Mouse (Mus musculus) thymus, adult 18-20 months (tissue): Measurements from ENCODE around the gene Lrrc3c.

Experiments
- DNase-seq, 2 experiments: peaks; one replicate each; pipeline ENCODE4 v3.0.0; 2022; ENCODE audit warnings: mixed read lengths in 2 of 2

Lrrc3c gene

DNA sequence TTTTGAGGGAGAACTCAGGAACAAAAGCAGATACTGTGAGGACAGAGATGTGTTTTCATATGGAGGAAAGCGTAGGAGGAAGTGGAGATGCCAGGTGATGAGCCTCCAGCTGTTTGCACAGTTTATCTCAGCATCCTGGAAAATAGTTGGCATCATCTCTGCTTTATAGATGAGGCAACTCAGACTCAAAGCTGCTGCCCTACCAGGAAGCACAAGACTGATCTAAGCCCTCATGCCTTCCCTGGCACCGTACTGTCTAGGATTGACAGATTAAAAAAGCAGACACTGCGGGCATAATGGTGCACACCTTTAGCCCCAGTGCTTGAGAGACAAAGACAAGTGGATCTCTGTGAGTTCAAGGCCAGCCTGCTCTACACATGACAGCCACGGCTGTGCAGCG is 32.6 kb downstream of the Lrrc3c start:
- no peak for DNase-seq

DNA sequence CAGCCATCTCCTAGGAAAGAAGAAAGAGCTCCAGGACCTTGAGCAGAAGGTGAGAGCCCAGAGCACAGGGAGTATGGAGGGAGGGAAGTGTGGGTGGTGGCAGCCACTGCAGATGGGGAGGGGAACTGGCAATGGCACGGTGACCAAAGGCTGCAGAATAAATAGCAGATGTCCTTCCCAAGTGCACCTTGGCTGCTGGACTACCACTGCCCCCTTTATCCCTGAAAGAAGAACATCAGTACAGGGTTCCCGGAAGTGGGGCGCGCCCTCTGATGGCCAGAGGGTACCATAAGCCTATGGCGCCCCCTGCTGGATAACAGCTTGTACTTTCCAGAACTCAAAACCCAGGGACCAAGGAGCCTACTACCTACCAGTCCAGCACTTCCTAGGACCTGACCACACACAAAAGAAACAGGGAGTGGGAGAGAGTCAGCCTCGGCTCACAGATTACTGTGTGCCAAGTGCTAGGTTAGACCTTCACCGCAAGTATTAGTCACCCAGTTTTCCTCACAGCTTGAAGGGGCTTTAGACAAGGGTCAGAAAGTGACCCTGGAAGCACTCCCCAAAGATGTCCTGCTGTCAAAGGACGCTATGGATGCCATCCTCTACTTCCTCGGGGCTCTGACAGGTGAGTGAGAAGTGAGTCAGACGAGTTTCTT is 37.4 kb downstream of the Lrrc3c start:
- peak; percentile 6 to 19 for DNase-seq

DNA sequence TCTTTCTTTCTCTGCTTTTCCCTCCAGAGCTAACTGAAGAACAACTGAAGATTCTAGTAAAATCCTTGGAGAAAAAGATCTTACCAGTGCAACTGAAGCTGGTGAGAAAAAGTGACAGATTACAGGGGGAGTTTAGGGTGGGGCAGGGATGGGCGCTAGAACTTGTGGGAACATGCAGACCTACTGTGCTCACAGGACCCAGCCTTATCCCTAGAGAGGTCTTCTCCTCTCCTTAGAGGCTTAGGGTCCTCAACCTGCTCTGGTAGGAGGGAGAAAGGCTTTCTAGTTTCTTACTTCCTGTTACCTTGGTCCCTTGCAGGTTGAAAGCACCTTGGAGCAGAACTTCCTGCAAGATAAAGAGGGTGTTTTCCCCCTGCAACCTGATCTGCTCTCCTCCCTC is 39.4 kb downstream of the Lrrc3c start:
- no peak for DNase-seq

GRCm38 (mm10) chr11:98640091-98640490 is 42.0 kb downstream of the Lrrc3c start:
- DNase-seq, result no peak

DNA sequence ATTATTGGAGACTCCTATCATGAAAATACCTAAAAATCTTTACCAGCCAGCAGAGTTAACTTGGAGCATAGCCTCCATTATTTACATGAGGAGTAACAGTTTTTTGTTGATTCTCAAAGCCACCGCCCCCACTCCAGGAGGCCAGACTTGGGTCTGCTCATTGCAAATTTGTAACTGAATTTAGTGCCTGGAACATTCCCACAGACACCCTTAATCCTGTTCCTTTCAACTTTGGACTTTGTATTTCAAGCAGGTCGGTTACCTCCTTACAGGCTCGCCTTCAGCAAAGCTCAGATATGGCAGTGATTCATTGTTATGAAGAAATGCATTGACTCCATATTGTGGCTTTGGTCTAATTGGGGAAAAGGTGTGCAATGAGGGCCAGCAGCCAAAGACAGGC is 46.7 kb downstream of the Lrrc3c start:
- DNase-seq, result no peak

GRCm38 (mm10) chr11:98645946-98646345 is 47.9 kb downstream of the Lrrc3c start:
- no peak for DNase-seq

- DNase-seq, result no peak
Observed at GRCm38 (mm10) chr11:98646459-98646858, 48.4 kb downstream of the Lrrc3c start, which contains the start of gene Gsdma2. Gene Gsdma2, plus strand, starts transcription at chr11:98646759.
